Mouse (Mus musculus): ENCODE results near the gene 4931414P19Rik. TPM values are rescaled to one million over a fixed set of nuclear protein-coding genes. Genes with fewer than 3 reads are reported as not detected.

Gene 4931414P19Rik
- polyA plus RNA-seq (2012; ENCODE audit: insufficient read depth, insufficient read length, low replicate concordance, missing spikeins), result not detected in 2 replicates

DNA sequence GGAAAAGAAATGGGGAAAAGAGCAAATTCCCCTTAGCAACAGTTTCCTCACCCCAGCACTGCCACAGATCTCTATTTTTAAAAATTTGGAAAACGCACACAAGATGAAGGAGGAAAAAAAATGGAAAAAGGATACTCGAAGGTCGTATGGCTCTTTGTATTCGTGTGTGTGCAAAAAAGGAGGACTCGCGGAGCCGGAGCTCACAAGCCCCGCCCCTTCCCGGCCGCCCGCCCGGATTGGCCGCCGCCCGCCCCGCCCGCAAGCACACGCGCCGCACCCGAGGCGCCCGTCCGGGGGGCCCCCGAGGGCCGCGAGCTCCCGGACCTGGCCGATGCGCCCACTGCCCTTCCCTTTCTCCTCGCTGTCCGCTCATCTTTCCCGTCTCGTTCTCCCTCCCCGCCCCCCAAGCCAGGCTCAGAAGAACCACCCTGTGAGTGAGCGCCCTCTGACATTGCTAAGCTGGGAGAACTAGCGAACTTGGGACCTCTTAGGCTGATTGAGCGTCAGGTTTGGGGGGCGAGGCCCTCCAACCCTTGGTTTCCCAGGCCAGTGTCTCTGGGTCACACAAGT lies at the start of gene 4931414P19Rik:
Gene 4931414P19Rik (minus strand): TSS at position 242 of the 570 bp plus-strand sequence.
- peak; percentile 44; the same call in 1 of the 2 replicates for TF ChIP-seq POLR2A (IDR thresholded peaks at IDR 0.05; ENCODE audit: insufficient read depth, low read depth, low read length)
- TF ChIP-seq CTCF (IDR thresholded peaks at IDR 0.05; ENCODE audit: insufficient read depth, low read depth, low read length), result no peak
- WGBS, result under 1% methylated on average over 39 of the region's 39 CpGs
- H3K27ac ChIP-seq (ENCODE audit: insufficient read depth, low read depth, low read length), result peak within 1 kb of the TSS; percentile 87
- peaks cover 8% of the 10 kb centered on the region for H3K4me1 ChIP-seq (ENCODE audit: control insufficient read depth, insufficient read depth, low read length)
- peak within 1 kb of the TSS; percentile 57 for H3K4me3 ChIP-seq (ENCODE audit: insufficient read depth, low read depth, low read length)

DNA sequence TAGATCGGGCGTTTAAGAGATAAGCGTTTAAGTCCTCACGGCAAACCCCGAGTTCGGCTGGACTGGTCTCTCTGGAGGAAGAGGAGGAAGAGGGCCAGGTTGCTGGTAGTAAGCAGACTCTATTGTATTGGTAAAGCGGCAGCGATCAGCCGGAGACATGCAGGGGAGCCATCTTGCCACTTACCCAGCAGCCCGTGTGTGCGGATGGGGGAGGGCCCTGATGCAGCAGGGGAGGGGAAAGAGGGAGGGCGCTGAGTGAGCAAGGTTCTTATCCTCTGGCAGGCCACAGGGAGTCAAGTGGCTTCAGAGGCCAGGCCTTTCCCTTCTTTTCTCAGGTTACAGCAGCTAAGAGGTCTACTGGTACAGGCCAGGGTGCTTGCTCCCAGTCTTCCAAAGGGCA lies 47.7 kb upstream of the 4931414P19Rik start:
- TF ChIP-seq POLR2A (IDR thresholded peaks at IDR 0.05; ENCODE audit: insufficient read depth, low read depth, low read length), result peak; percentile 56; the same call in 1 of the 2 replicates
- 0 out of 2 replicates have a peak, but pooled peaks have one; percentile 8 for TF ChIP-seq CTCF (IDR thresholded peaks at IDR 0.05; ENCODE audit: insufficient read depth, low read depth, low read length)
- WGBS, result 0% methylated on average over 12 of the region's 12 CpGs
- Histone ChIP-seq H3K4me3 (ENCODE audit: insufficient read depth, low read depth, low read length) (peak overlapping the region; percentile 76), H3K27ac (ENCODE audit: insufficient read depth, low read depth, low read length) (peak overlapping the region; percentile 93), H3K4me1 (ENCODE audit: control insufficient read depth, insufficient read depth, low read length) (peaks cover 22% of the 10 kb centered on the region)

DNA sequence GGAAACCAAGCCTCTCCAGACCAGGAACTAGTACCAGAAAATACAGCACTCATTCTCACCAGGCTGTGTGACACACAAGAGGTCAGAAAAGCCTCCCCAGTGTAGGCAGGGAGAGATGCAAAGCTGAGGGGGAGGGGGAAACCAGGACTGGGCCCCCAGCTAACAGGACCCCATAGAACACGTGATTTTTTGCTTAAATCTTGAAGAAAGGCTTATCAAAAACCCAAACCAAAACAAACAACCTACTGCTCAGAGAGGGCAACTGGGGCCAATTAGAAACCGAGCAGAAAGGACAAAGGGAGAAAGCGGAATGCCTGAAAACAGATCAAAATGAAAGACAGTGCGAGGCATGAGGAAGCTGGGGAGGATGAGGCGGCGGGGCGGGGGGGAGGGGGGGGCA lies 47.0 kb upstream of the 4931414P19Rik start:
- peaks cover 22% of the 10 kb centered on the region for H3K4me1 ChIP-seq (ENCODE audit: control insufficient read depth, insufficient read depth, low read length)
- peak overlapping the region; percentile 8; the same call in 1 of the 2 replicates for H3K27ac ChIP-seq (ENCODE audit: insufficient read depth, low read depth, low read length)
- peak overlapping the region; percentile 76 for H3K4me3 ChIP-seq (ENCODE audit: insufficient read depth, low read depth, low read length)
- TF ChIP-seq POLR2A (IDR thresholded peaks at IDR 0.05; ENCODE audit: insufficient read depth, low read depth, low read length), result no peak
- no peak for TF ChIP-seq CTCF (IDR thresholded peaks at IDR 0.05; ENCODE audit: insufficient read depth, low read depth, low read length)
- 0% methylated on average over 7 of the region's 7 CpGs for WGBS

DNA sequence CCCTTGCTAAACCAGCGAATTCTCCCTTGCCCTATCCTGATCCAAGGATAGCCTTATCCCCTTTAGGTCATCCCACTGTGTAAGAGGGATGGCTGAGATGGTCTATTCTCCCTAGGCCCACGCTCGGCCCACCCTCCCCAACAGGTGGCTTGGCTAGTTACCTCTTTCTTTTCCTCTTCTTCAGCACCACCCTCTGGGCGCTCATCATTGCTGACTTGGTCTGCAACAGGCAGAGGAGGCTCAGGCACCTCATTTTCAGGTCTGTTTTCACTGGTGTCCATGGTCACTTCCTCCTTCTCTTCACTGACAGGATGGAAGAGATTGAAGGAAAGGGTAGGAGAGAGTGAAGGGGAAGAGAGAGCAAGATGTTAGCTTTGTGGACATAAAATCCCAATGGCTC lies 45.8 kb upstream of the 4931414P19Rik start:
- WGBS, result 71% methylated on average over 4 of the region's 4 CpGs
- no peak overlapping the region for H3K4me3 ChIP-seq (ENCODE audit: insufficient read depth, low read depth, low read length)
- H3K27ac ChIP-seq (ENCODE audit: insufficient read depth, low read depth, low read length), result no peak overlapping the region
- peaks cover 22% of the 10 kb centered on the region for H3K4me1 ChIP-seq (ENCODE audit: control insufficient read depth, insufficient read depth, low read length)
- no peak for TF ChIP-seq CTCF (IDR thresholded peaks at IDR 0.05; ENCODE audit: insufficient read depth, low read depth, low read length)
- TF ChIP-seq POLR2A (IDR thresholded peaks at IDR 0.05; ENCODE audit: insufficient read depth, low read depth, low read length), result no peak

DNA sequence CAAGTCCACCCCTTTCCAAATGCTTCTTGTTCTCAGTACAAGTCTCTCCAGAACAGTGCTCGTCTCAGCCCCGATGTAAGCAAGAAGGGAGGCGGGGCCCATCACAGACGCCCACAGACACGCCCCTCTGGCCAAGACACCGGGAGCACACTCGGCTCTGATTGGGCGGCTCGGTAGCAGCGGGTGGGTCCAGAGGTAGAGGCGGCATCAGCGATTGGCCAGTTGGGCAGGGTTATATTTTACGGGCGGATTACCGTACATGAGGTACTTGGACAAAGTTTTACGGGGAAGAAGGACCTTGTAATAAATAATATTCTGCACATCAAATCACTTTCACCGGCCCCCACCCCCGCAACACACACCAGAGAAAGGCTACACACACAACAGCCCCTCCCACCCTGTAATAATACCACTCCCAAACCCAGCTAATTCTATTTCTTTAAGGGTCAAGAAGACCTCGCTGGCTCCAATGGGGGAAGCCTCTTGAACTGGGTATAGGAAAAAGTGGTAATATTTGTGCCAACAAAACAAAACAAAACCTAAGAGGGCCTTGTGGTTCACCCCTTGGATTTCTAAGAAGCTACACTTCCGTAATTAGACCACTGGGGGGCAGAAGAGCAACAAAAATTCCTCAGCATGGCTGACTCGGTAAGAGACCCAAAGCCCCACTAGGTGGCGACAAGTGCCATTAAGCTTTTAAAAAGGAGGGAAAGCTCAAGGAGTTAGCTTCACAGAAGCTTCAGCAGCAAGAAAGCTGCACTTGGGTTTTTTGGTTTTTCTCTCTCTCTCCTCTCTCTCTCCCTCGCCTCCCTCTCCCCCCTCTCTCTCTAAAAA lies 45.0 kb upstream of the 4931414P19Rik start:
- Histone ChIP-seq H3K4me1 (ENCODE audit: control insufficient read depth, insufficient read depth, low read length) (peaks cover 22% of the 10 kb centered on the region), H3K4me3 (ENCODE audit: insufficient read depth, low read depth, low read length) (no peak overlapping the region), H3K27ac (ENCODE audit: insufficient read depth, low read depth, low read length) (no peak overlapping the region)
- TF ChIP-seq POLR2A (IDR thresholded peaks at IDR 0.05; ENCODE audit: insufficient read depth, low read depth, low read length) (no peak), CTCF (IDR thresholded peaks at IDR 0.05; ENCODE audit: insufficient read depth, low read depth, low read length) (peak; percentile 49)
- 54% methylated on average over 23 of the region's 23 CpGs for WGBS

DNA sequence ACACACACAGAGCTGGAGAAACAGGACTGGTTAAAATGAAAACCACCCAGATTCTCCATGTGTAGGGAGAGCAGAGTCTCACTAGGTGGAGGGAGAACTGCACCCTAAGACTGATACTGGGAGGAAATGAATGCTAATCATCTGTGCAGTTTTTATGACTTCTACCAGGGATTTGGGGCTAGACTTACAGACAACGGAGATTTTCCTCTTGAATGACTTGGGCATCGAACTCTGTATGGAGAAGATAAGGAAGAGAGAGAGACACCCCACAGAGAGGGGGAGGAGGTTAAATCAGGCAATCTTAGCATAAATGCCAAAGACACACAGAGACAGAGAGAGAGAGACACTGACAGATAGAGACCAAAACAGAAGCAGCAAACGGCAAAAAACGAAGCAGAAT lies 42.1 kb upstream of the 4931414P19Rik start:
- 58% methylated on average over 4 of the region's 4 CpGs for whole genome bisulfite sequencing

DNA sequence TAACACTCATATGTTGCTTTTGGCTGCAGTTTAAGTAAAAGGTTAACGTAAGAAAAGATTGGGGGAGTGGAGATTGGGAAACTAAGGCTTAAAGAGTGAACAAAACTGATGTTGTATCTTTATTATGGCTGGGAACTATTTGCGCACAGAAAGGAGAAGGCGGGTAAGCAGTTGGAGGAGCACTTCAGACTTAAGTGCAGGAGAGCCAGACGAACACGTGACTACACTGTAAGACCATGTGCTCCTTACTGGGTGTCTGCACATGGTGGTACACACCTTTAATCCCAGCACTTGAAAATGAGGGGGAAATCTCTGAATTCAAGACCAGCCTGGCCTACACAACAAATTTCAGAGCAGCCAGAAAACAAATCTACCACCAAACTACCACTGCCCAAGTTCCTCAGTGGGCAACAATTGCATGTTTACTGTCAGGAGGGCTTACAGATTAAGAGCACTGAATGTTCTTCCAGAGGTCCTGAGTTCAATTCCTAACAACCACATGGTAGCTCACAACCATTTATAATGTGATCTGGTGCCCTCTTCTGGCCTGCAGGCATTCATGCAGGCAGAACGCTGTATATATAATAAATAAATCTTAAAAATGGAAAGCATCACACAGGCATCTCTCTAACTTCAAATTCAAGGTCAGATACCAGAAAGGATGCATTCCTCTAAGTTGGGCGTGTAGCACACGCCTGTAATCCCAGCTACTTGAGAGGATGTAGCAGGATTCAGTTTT lies 41.3 kb upstream of the 4931414P19Rik start:
- 88% methylated on average over 8 of the region's 8 CpGs for WGBS
- no peak overlapping the region for H3K27ac ChIP-seq (ENCODE audit: insufficient read depth, low read depth, low read length)
- TF ChIP-seq POLR2A (IDR thresholded peaks at IDR 0.05; ENCODE audit: insufficient read depth, low read depth, low read length), result no peak
- no peak for TF ChIP-seq CTCF (IDR thresholded peaks at IDR 0.05; ENCODE audit: insufficient read depth, low read depth, low read length)
- H3K4me3 ChIP-seq (ENCODE audit: insufficient read depth, low read depth, low read length), result no peak overlapping the region
- peaks cover 17% of the 10 kb centered on the region for H3K4me1 ChIP-seq (ENCODE audit: control insufficient read depth, insufficient read depth, low read length)

More for the DNA sequence above, 42.1 kb upstream of the 4931414P19Rik start:
- TF ChIP-seq POLR2A (IDR thresholded peaks at IDR 0.05; ENCODE audit: insufficient read depth, low read depth, low read length) (no peak), CTCF (IDR thresholded peaks at IDR 0.05; ENCODE audit: insufficient read depth, low read depth, low read length) (no peak)
- peaks cover 17% of the 10 kb centered on the region for H3K4me1 ChIP-seq (ENCODE audit: control insufficient read depth, insufficient read depth, low read length)
- no peak overlapping the region for H3K27ac ChIP-seq (ENCODE audit: insufficient read depth, low read depth, low read length)
- no peak overlapping the region for H3K4me3 ChIP-seq (ENCODE audit: insufficient read depth, low read depth, low read length)

DNA sequence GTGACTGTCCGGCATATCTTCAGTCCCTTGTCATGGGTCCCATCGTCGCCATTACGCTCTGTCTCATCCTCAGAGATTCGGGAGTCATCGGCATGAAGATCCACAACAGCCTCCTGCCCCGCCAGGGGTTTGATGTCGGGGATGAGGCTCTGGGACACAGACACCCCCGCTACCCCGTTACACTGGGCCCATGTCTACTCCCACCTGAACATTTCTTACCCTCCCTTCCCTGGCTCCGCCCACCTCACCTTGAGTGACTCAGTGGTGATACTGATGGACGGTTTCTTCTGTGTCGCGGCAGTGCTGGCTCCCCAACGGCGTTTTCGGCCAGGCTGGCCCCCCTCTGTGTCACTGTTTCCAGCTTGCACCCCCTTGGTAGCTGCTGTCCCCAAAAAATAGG lies 40.7 kb upstream of the 4931414P19Rik start:
- no peak overlapping the region for H3K27ac ChIP-seq (ENCODE audit: insufficient read depth, low read depth, low read length)
- H3K4me1 ChIP-seq (ENCODE audit: control insufficient read depth, insufficient read depth, low read length), result peaks cover 16% of the 10 kb centered on the region
- 91% methylated on average over 17 of the region's 17 CpGs for WGBS
- no peak overlapping the region for H3K4me3 ChIP-seq (ENCODE audit: insufficient read depth, low read depth, low read length)
- TF ChIP-seq CTCF (IDR thresholded peaks at IDR 0.05; ENCODE audit: insufficient read depth, low read depth, low read length) (no peak), POLR2A (IDR thresholded peaks at IDR 0.05; ENCODE audit: insufficient read depth, low read depth, low read length) (no peak)

All from olfactory bulb, adult 2 months (tissue).